Mouse (Mus musculus): ENCODE results near the gene Ppp1r12b.

DNA sequence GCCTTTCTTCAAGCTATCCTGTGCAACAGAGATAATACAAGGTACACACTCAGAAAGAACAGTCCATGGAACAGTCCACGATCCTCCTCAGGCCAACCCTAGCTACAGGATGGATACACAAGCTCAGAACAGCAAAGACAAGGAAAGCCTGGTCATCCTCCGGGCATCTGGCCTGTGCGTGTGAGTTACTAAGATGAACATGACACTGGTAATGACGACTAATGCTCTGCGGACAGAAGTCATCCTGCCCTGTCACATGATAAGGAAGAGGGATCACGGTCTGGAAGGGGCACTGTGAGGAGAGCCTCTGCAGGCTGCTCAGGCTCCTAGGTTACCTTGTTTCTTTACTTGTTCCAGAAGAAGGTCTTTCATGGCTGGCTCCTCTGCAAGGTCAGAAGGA, 59.7 kb downstream of the Ppp1r12b start:
- TF ChIP-seq CTCF (IDR thresholded peaks at IDR 0.05) (no peak), EP300 (IDR thresholded peaks at IDR 0.05) (no peak)
